Mouse (Mus musculus): ENCODE measurements around the gene Tomm40. TPM values are rescaled to one million over a fixed set of nuclear protein-coding genes. Genes with fewer than 3 reads are reported as not detected.

Gene Tomm40
- polyA plus RNA-seq, 1 experiment from 2014 or later: 86.3 TPM

- no peak overlapping the region for H3K4me3 ChIP-seq (ENCODE audit: low read depth, low read length)
- H3K4me1 ChIP-seq (ENCODE audit: control insufficient read depth, insufficient read depth, low read length): no peaks in the 10 kb centered on the region
- WGBS: 87% methylated on average over 3 of the region's 3 CpGs
- H3K4me2 ChIP-seq (ENCODE audit: low read length): no peak overlapping the region
- H3K9me3 ChIP-seq (replicated peaks; ENCODE audit: control insufficient read depth, low read length): no peaks in the 10 kb centered on the region
- H3K27ac ChIP-seq (ENCODE audit: low read depth, low read length): no peak overlapping the region
- no peaks in the 10 kb centered on the region for H3K27me3 ChIP-seq (replicated peaks; ENCODE audit: control insufficient read depth, insufficient read depth, low read length)
- no peak overlapping the region for H3K9ac ChIP-seq (ENCODE audit: low read length)
- peaks cover 42% of the 10 kb centered on the region for H3K36me3 ChIP-seq (ENCODE audit: control insufficient read depth, insufficient read depth, low read length)
- DNase-seq (ENCODE audit: low spot score) (no peak), ATAC-seq (no peak)
Measured at GRCm38 (mm10) chr7:19738771-19739170, 23.5 kb upstream of the Tomm40 start.

- WGBS: 97% methylated on average over 16 of the region's 16 CpGs
- Histone ChIP-seq H3K36me3 (ENCODE audit: control insufficient read depth, insufficient read depth, low read length) (peaks cover 53% of the 10 kb centered on the region), H3K27ac (ENCODE audit: low read depth, low read length) (no peak overlapping the region), H3K9me3 (replicated peaks; ENCODE audit: control insufficient read depth, low read length) (no peaks in the 10 kb centered on the region), H3K9ac (ENCODE audit: low read length) (no peak overlapping the region), H3K4me1 (ENCODE audit: control insufficient read depth, insufficient read depth, low read length) (no peaks in the 10 kb centered on the region), H3K27me3 (replicated peaks; ENCODE audit: control insufficient read depth, insufficient read depth, low read length) (no peaks in the 10 kb centered on the region), H3K4me3 (ENCODE audit: low read depth, low read length) (no peak overlapping the region), H3K4me2 (ENCODE audit: low read length) (no peak overlapping the region)
- no peak for ATAC-seq
- no peak for DNase-seq (ENCODE audit: low spot score)
Measured at GRCm38 (mm10) chr7:19736389-19737057, 21.3 kb upstream of the Tomm40 start.

- peaks cover 75% of the 10 kb centered on the region for H3K36me3 ChIP-seq (ENCODE audit: control insufficient read depth, insufficient read depth, low read length)
- H3K9me3 ChIP-seq (replicated peaks; ENCODE audit: control insufficient read depth, low read length): no peaks in the 10 kb centered on the region
- no peaks in the 10 kb centered on the region for H3K4me1 ChIP-seq (ENCODE audit: control insufficient read depth, insufficient read depth, low read length)
- H3K4me2 ChIP-seq (ENCODE audit: low read length): no peak overlapping the region
- no peak overlapping the region for H3K27ac ChIP-seq (ENCODE audit: low read depth, low read length)
- no peaks in the 10 kb centered on the region for H3K27me3 ChIP-seq (replicated peaks; ENCODE audit: control insufficient read depth, insufficient read depth, low read length)
- DNase-seq (ENCODE audit: low spot score): no peak
- ATAC-seq: no peak
- 85% methylated on average over 10 of the region's 10 CpGs for WGBS
- H3K9ac ChIP-seq (ENCODE audit: low read length): no peak overlapping the region
- no peak overlapping the region for H3K4me3 ChIP-seq (ENCODE audit: low read depth, low read length)
Measured at GRCm38 (mm10) chr7:19734178-19734666, 19.0 kb upstream of the Tomm40 start.

- ATAC-seq: no peak
- H3K4me1 ChIP-seq (ENCODE audit: control insufficient read depth, insufficient read depth, low read length): no peaks in the 10 kb centered on the region
- no peak overlapping the region for H3K9ac ChIP-seq (ENCODE audit: low read length)
- H3K9me3 ChIP-seq (replicated peaks; ENCODE audit: control insufficient read depth, low read length): no peaks in the 10 kb centered on the region
- no peak overlapping the region for H3K4me2 ChIP-seq (ENCODE audit: low read length)
- H3K27ac ChIP-seq (ENCODE audit: low read depth, low read length): no peak overlapping the region
- WGBS: 87% methylated on average over 4 of the region's 4 CpGs
- peaks cover 70% of the 10 kb centered on the region for H3K36me3 ChIP-seq (ENCODE audit: control insufficient read depth, insufficient read depth, low read length)
- no peak overlapping the region for H3K4me3 ChIP-seq (ENCODE audit: low read depth, low read length)
- DNase-seq (ENCODE audit: low spot score): no peak
- no peaks in the 10 kb centered on the region for H3K27me3 ChIP-seq (replicated peaks; ENCODE audit: control insufficient read depth, insufficient read depth, low read length)
Measured at GRCm38 (mm10) chr7:19726541-19726940, 11.3 kb upstream of the Tomm40 start.

- ATAC-seq (no peak), DNase-seq (ENCODE audit: low spot score) (no peak)
- no peaks in the 10 kb centered on the region for H3K9me3 ChIP-seq (replicated peaks; ENCODE audit: control insufficient read depth, low read length)
- H3K36me3 ChIP-seq (ENCODE audit: control insufficient read depth, insufficient read depth, low read length): peaks cover 47% of the 10 kb centered on the region
- no peak overlapping the region for H3K4me3 ChIP-seq (ENCODE audit: low read depth, low read length)
- H3K27me3 ChIP-seq (replicated peaks; ENCODE audit: control insufficient read depth, insufficient read depth, low read length): no peaks in the 10 kb centered on the region
- H3K4me2 ChIP-seq (ENCODE audit: low read length): no peak overlapping the region
- no peaks in the 10 kb centered on the region for H3K4me1 ChIP-seq (ENCODE audit: control insufficient read depth, insufficient read depth, low read length)
- H3K9ac ChIP-seq (ENCODE audit: low read length): no peak overlapping the region
- H3K27ac ChIP-seq (ENCODE audit: low read depth, low read length): no peak overlapping the region
- 91% methylated on average over 12 of the region's 12 CpGs for WGBS
Measured at GRCm38 (mm10) chr7:19724167-19724566, 8.9 kb upstream of the Tomm40 start.

GRCm38 (mm10) chr7:19722754-19723195 is 7.5 kb upstream of the Tomm40 start:
- ATAC-seq: no peak
- H3K9me3 ChIP-seq (replicated peaks; ENCODE audit: control insufficient read depth, low read length): no peaks in the 10 kb centered on the region
- no peak overlapping the region for H3K9ac ChIP-seq (ENCODE audit: low read length)
- no peaks in the 10 kb centered on the region for H3K4me1 ChIP-seq (ENCODE audit: control insufficient read depth, insufficient read depth, low read length)
- peaks cover 36% of the 10 kb centered on the region for H3K36me3 ChIP-seq (ENCODE audit: control insufficient read depth, insufficient read depth, low read length)
- WGBS: 93% methylated on average over 6 of the region's 6 CpGs
- H3K4me2 ChIP-seq (ENCODE audit: low read length): no peak overlapping the region
- H3K27ac ChIP-seq (ENCODE audit: low read depth, low read length): no peak overlapping the region
- no peak overlapping the region for H3K4me3 ChIP-seq (ENCODE audit: low read depth, low read length)
- DNase-seq (ENCODE audit: low spot score): no peak
- H3K27me3 ChIP-seq (replicated peaks; ENCODE audit: control insufficient read depth, insufficient read depth, low read length): no peaks in the 10 kb centered on the region

GRCm38 (mm10) chr7:19719200-19719599 is 4.0 kb upstream of the Tomm40 start:
- H3K27me3 ChIP-seq (replicated peaks; ENCODE audit: control insufficient read depth, insufficient read depth, low read length): no peaks in the 10 kb centered on the region
- no peak for DNase-seq (ENCODE audit: low spot score)
- H3K9ac ChIP-seq (ENCODE audit: low read length): no peak overlapping the region
- no peak overlapping the region for H3K27ac ChIP-seq (ENCODE audit: low read depth, low read length)
- H3K36me3 ChIP-seq (ENCODE audit: control insufficient read depth, insufficient read depth, low read length): peaks cover 18% of the 10 kb centered on the region
- no peak for ATAC-seq
- peaks cover 7% of the 10 kb centered on the region for H3K4me1 ChIP-seq (ENCODE audit: control insufficient read depth, insufficient read depth, low read length)
- 85% methylated on average over 4 of the region's 4 CpGs for WGBS
- H3K4me3 ChIP-seq (ENCODE audit: low read depth, low read length): no peak overlapping the region
- H3K4me2 ChIP-seq (ENCODE audit: low read length): no peak overlapping the region
- no peaks in the 10 kb centered on the region for H3K9me3 ChIP-seq (replicated peaks; ENCODE audit: control insufficient read depth, low read length)

- WGBS: 94% methylated on average over 5 of the region's 5 CpGs
Measured at GRCm38 (mm10) chr7:19718297-19718952, 3.2 kb upstream of the Tomm40 start.

GRCm38 (mm10) chr7:19717346-19717745 is 2.1 kb upstream of the Tomm40 start:
- Histone ChIP-seq H3K27ac (ENCODE audit: low read depth, low read length) (no peak overlapping the region), H3K4me3 (ENCODE audit: low read depth, low read length) (no peak overlapping the region), H3K9ac (ENCODE audit: low read length) (no peak overlapping the region), H3K9me3 (replicated peaks; ENCODE audit: control insufficient read depth, low read length) (no peaks in the 10 kb centered on the region), H3K36me3 (ENCODE audit: control insufficient read depth, insufficient read depth, low read length) (peaks cover 14% of the 10 kb centered on the region), H3K4me2 (ENCODE audit: low read length) (no peak overlapping the region), H3K27me3 (replicated peaks; ENCODE audit: control insufficient read depth, insufficient read depth, low read length) (no peaks in the 10 kb centered on the region), H3K4me1 (ENCODE audit: control insufficient read depth, insufficient read depth, low read length) (peaks cover 10% of the 10 kb centered on the region)
- DNase-seq (ENCODE audit: low spot score) (no peak), ATAC-seq (no peak)
- WGBS: 85% methylated on average over 4 of the region's 4 CpGs

More at GRCm38 (mm10) chr7:19718297-19718952, 3.2 kb upstream of the Tomm40 start:
- Histone ChIP-seq H3K27me3 (replicated peaks; ENCODE audit: control insufficient read depth, insufficient read depth, low read length) (no peaks in the 10 kb centered on the region), H3K27ac (ENCODE audit: low read depth, low read length) (no peak overlapping the region), H3K9me3 (replicated peaks; ENCODE audit: control insufficient read depth, low read length) (no peaks in the 10 kb centered on the region), H3K9ac (ENCODE audit: low read length) (no peak overlapping the region), H3K4me1 (ENCODE audit: control insufficient read depth, insufficient read depth, low read length) (peaks cover 10% of the 10 kb centered on the region), H3K36me3 (ENCODE audit: control insufficient read depth, insufficient read depth, low read length) (peaks cover 13% of the 10 kb centered on the region; the same call in 1 of the 2 replicates), H3K4me3 (ENCODE audit: low read depth, low read length) (no peak overlapping the region), H3K4me2 (ENCODE audit: low read length) (no peak overlapping the region)
- no peak for DNase-seq (ENCODE audit: low spot score)
- no peak for ATAC-seq

All from forebrain, embryonic 14.5 days (tissue).